Mouse (Mus musculus): Measurements from ENCODE around the gene Klhdc10.

Klhdc10 gene

DNA sequence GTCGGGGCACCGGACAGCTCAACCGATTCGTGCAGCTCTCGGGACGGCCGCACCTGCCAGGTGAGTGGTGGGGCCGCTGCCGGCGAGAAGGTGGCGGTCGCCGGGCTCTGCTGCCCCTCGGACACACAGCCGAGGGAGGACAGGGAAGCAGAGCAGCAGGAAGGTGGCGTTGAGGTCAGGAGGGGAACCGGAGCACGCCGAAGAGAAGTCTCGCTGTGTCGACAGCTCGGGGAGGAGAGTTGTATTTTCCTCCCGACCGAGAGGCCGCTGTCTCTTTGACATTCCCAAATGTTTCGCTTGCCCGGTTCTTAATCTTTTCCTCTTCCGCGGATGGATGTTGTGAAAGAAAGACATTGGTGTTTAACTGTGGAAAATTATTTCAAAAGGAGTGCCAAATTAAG is 423 bp downstream of the Klhdc10 start:
- DNase-seq (ENCODE audit: low spot score) = no peak

- DNase-seq (ENCODE audit: low spot score) = no peak
Observed at GRCm38 (mm10) chr6:30403465-30403864, 1.8 kb downstream of the Klhdc10 start.

DNA sequence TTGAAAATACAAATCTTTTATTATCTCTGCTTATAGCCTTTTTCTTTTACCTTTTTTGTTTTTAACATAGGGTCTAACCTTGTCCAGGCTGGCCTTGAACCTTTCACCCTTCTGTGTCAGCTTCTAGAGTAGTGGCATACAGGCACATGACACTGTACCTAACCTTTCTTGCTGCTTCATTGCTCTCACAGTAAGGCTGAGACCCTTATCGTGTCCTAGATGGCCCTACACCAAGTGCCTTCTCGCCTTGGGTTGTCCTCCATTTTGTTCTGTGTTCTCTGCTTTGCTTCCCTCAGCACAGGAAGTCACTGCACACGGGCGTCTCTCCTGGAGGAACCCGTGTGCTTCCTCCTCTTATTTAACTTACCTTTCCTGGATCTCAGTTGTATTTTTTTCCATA is 3.0 kb downstream of the Klhdc10 start:
- no peak for DNase-seq (ENCODE audit: low spot score)

GRCm38 (mm10) chr6:30408276-30408675 is 6.6 kb downstream of the Klhdc10 start:
- no peak for DNase-seq (ENCODE audit: low spot score)

GRCm38 (mm10) chr6:30409399-30410093 is 7.9 kb downstream of the Klhdc10 start:
- no peak for DNase-seq (ENCODE audit: low spot score)

DNA sequence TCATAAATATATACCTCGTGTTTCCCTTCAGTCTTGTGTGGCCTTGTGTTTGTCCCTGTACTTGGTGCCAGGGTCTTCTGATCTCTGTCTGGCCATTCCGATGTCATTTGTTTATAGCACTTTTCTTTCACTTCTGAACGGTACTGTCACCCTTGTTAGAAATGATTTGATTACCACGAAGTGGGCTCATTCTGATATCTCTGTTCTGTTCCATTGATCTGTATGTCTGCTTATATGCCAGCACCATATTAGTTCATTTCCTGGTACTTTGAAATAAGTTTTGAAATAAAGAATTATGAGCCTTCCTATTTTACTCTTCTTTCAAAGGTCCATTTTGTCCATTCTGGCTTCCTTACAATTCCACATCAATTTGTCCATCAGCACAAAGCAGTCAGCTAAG is 9.6 kb downstream of the Klhdc10 start:
- no peak for DNase-seq (ENCODE audit: low spot score)

GRCm38 (mm10) chr6:30416126-30416525 is 14.5 kb downstream of the Klhdc10 start:
- no peak for DNase-seq (ENCODE audit: low spot score)

DNA sequence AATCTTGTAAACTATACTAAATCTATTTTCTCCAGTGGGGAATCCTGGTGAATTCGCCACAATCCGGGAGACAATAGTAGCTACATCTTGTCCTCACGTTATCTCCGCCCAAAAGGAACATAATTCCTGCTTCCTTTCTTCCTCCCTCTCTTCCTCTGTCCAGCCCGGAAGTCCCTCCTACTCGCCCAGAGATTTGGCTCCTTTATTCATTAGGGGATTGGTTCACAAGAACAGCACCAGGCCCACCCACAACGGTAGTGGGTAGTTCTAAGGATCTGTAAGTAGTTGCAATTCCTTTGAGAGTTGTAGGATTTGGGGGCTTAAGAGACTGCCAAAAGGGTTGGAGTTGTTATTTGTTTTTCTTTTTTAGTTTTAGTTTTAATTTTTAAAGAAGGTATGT is 15.1 kb downstream of the Klhdc10 start:
- no peak for DNase-seq (ENCODE audit: low spot score)

GRCm38 (mm10) chr6:30432461-30433192 is 31.0 kb downstream of the Klhdc10 start:
- no peak for DNase-seq (ENCODE audit: low spot score)

DNA sequence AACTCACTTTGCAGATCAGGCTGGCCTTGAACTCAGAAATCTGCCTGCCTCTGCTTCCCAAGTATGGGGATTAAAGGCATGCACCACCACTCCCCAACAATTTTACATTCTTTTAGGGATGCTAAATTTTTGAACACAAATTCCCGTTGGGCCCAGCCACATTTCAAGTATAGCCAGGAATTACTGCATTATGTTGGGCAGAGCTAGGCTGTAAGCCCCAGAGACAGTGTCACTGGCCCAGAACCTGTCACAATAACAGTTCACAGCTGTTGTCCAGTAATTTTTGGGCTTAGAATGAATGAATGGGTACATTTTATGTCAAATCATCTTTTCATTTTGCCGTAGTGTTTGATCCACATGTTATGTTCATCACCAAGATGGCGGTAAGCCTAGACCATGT is 34.8 kb downstream of the Klhdc10 start:
- no peak for DNase-seq (ENCODE audit: low spot score)

- DNase-seq (ENCODE audit: low spot score) = no peak
Observed at GRCm38 (mm10) chr6:30437054-30437453, 35.4 kb downstream of the Klhdc10 start.

DNA sequence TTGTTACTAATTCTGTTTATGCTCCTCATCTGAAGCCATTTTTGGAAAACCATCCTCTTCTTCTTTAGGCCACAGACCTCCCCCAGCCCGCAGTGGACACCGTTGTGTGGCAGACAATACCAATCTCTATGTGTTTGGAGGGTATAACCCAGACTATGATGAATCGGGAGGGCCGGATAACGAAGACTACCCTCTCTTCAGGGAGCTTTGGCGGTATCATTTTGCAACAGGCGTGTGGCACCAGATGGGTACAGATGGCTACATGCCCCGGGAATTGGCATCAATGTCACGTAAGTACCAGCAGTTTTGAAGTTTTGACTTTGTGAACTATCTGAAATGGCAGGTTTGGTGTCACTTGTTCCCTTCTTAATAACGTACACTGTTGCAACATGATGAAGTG is 37.9 kb downstream of the Klhdc10 start:
- no peak for DNase-seq (ENCODE audit: low spot score)

DNA sequence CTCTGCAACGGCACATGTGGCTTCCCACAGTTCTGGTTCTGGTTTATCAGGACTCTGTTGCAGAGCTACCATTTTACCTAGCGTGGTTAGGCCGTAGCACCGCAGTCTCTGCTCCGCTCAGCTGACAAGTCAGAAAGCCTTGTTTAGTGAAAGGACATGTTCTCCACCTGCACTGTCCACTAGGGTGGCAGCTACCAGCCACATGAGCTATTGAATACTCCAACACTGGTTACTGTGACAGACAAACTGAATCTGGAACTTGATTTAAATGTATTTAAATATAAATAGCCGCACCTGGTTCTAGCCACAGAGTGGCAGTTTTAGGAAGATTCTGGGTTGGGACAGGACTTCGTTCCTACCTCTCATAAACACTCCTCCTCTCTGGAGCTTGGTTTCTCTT is 55.3 kb downstream of the Klhdc10 start:
- DNase-seq (ENCODE audit: low spot score) = no peak

- DNase-seq (ENCODE audit: low spot score) = no peak
Observed at GRCm38 (mm10) chr6:30458626-30459025, 57.0 kb downstream of the Klhdc10 start.

DNA sequence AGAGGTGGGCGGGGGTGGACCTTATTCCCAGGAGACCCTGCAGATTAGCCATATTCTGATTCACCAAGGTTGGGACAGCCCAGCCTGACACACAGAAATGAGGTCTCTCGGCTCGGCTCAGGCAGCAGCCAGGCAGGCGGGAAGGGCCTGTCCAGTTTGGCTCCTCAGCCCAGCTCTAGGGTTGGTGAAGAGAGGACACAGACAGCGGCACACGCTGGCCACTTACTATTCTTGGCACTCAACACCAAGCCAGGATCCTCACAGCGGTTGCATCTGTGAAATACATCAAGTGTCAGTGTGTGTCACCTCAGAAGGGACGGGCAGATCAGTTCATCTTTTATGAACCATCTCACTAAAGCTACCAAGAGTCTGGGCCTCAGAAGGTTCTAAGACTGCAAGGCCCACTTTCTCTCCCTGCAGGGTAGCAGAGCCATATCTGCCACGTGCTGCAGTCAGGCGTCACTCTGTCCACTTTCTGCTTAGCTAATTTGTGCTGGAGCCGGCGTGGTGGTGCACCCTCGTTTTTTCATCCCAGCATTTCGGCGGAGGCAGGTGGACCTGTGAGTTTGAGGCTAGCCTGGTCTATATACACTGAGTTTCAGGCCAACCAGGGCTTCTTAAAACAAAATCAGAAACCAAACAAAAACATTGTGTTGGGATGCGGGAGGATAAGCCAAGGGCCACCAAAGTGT is 57.5 kb downstream of the Klhdc10 start:
- DNase-seq (ENCODE audit: low spot score) = no peak

- no peak for DNase-seq (ENCODE audit: low spot score)
Observed at GRCm38 (mm10) chr6:30459811-30460749, 58.4 kb downstream of the Klhdc10 start.

GRCm38 (mm10) chr6:30460750-30461446 is 59.2 kb downstream of the Klhdc10 start:
- no peak for DNase-seq (ENCODE audit: low spot score)

DNA sequence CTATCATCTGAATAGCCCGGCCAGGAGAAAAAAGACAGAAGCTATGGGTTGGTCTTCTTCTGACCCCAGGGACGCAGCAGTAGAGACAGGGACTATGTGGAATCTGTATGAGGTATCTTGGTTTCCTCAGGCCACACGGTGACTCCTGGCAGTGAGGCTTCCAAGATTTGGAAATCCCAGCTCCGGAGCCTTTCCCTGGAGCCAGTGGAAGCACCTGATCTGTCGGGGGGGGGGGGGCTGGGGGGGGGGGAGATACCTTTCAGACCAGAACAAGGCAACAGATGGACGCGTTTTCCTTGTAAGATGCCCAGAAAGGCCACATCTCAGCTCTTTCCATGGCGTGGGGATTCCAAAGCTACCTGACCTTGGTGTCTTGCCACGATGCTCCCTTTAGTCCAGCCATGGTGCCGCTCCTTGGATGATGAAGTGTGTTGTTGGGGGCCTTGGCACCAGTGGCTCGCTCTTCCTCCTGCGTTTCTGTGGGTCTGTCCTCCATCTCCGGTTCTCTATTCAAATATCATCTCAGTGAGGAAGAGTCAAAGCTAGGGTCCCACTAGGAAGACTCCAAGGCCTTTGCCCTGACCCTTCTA is 60.2 kb downstream of the Klhdc10 start:
- no peak for DNase-seq (ENCODE audit: low spot score)

- DNase-seq (ENCODE audit: low spot score) = no peak
Observed at GRCm38 (mm10) chr6:30462822-30463221, 61.2 kb downstream of the Klhdc10 start.

DNA sequence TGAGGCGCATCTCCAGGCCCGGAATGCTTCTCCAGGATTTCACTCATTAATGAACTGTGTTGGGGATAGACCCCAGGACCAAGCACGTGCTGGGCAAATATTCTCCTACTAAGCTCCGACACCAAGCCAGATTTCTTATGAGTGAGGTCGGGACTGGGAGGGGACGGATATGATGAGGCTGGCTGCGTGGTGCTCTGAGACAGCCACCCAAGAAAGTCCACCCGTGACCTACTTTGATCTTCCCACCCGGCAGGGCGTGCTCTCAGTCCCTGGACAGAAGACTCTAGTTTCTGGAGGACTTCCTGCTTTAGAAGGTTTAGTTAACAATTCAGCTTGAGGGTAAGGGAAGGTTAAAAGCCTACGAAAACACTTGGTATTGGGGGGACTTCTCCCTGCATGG is 63.9 kb downstream of the Klhdc10 start:
- no peak for DNase-seq (ENCODE audit: low spot score)

- no peak for DNase-seq (ENCODE audit: low spot score)
Observed at GRCm38 (mm10) chr6:30468058-30468457, 66.4 kb downstream of the Klhdc10 start.
